Mouse (Mus musculus): ENCODE measurements around the gene Nptx1. TPM values are rescaled to one million over a fixed set of nuclear protein-coding genes. Genes with fewer than 3 reads are reported as not detected.

Nptx1 gene
- polyA plus RNA-seq, 1 experiment: 9.3 TPM

DNA sequence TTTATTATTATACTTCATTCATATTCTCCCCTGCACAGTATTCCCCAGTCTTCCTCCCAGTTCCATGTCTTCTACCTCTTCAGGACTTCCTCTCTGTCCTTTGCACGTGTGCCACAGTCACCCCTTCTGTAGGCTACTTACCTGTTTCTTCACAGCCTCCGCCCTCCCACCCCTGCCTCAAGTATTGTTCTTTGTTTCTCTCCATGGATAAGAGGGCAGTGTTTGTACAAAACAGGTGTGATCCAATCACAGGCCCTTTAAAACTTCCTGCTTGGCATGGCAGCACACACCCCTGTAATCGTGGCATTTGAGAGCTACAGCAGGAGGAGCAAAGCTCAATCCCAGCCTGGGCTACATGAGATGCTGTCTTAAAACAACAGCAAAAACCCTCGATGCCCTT, 54.0 kb downstream of the Nptx1 start:
- peaks cover 13% of the 10 kb centered on the region for H3K79me2 ChIP-seq (ENCODE audit: control insufficient read depth, insufficient read depth)
- H3K4me3 ChIP-seq: no peak overlapping the region
- TF ChIP-seq MYOD1 (IDR thresholded peaks at IDR 0.05; ENCODE audit: control insufficient read depth in 1 of 3, insufficient read length in 2 of 3, low read depth in 2 of 3) (no peak), SRF (IDR thresholded peaks at IDR 0.05; ENCODE audit: control insufficient read depth, insufficient read length, low read depth) (no peak), MYOG (IDR thresholded peaks at IDR 0.05; ENCODE audit: control insufficient read depth in 1 of 3, insufficient read depth in 1 of 3, insufficient read length in 2 of 3, low read depth in 2 of 3) (no peak), E2F4 (IDR thresholded peaks at IDR 0.05; ENCODE audit: insufficient read depth) (no peak), CEBPB (IDR thresholded peaks at IDR 0.05; ENCODE audit: insufficient read depth, poor library complexity, severe bottlenecking) (no peak), POLR2A (IDR thresholded peaks at IDR 0.05; ENCODE audit: insufficient read length, low read depth) (no peak), USF1 (IDR thresholded peaks at IDR 0.05; ENCODE audit: low read depth) (no peak), POLR2AphosphoS2 (IDR thresholded peaks at IDR 0.05; ENCODE audit: insufficient read length, low read depth) (no peak), MAX (IDR thresholded peaks at IDR 0.05; ENCODE audit: low read depth) (no peak), TCF3 (IDR thresholded peaks at IDR 0.05; ENCODE audit: insufficient read length, low read depth) (no peak), TCF12 (IDR thresholded peaks at IDR 0.05; ENCODE audit: insufficient read depth, poor library complexity, severe bottlenecking) (no peak), REST (IDR thresholded peaks at IDR 0.05; ENCODE audit: insufficient read depth, insufficient read length) (no peak)
- no peak overlapping the region for H3K4me2 ChIP-seq (ENCODE audit: low read depth)
- H3K27me3 ChIP-seq (ENCODE audit: control insufficient read depth, insufficient read depth, insufficient read length): no peaks in the 10 kb centered on the region
- no peaks in the 10 kb centered on the region for H3K36me3 ChIP-seq (ENCODE audit: control insufficient read depth, insufficient read depth)
- no peak overlapping the region for H3ac ChIP-seq (ENCODE audit: control insufficient read depth, insufficient read length)

DNA sequence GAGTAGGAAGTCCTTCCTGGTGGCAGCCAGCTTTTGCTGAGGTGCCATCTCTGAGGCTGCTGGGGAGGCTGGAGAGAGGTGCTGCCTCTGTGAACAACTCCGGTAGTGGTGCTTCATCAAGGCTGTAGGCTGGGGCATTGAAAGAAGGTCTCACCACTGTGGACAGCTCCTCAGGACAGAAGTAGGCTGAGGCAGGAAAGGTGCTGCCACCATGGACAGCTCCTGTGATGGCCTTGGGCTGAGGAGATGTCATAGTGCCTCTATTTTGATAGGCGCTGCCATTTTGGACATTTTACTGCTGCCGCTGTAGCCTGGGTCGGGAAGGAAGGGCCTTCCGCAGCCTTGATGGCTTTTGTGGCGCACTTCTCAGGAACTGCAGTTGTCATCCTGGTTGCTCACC, 54.7 kb downstream of the Nptx1 start:
- TF ChIP-seq REST (IDR thresholded peaks at IDR 0.05; ENCODE audit: insufficient read depth, insufficient read length): peak; percentile 80
- TF ChIP-seq POLR2AphosphoS2 (IDR thresholded peaks at IDR 0.05; ENCODE audit: insufficient read length, low read depth): no peak
- H3K79me2 ChIP-seq (ENCODE audit: control insufficient read depth, insufficient read depth): peaks cover 13% of the 10 kb centered on the region
- H3ac ChIP-seq (ENCODE audit: control insufficient read depth, insufficient read length): no peak overlapping the region
- no peaks in the 10 kb centered on the region for H3K36me3 ChIP-seq (ENCODE audit: control insufficient read depth, insufficient read depth)
- H3K4me2 ChIP-seq (ENCODE audit: low read depth): no peak overlapping the region
- H3K27me3 ChIP-seq (ENCODE audit: control insufficient read depth, insufficient read depth, insufficient read length): no peaks in the 10 kb centered on the region
- H3K4me3 ChIP-seq: no peak overlapping the region

GRCm38 (mm10) chr11:119491690-119492087, 55.9 kb downstream of the Nptx1 start:
- H3K4me3 ChIP-seq: peak overlapping the region; percentile 88
- no peak for TF ChIP-seq USF1 (IDR thresholded peaks at IDR 0.05; ENCODE audit: low read depth)
- TF ChIP-seq REST (IDR thresholded peaks at IDR 0.05; ENCODE audit: insufficient read depth, insufficient read length): no peak
- TF ChIP-seq MYOG (IDR thresholded peaks at IDR 0.05; ENCODE audit: control insufficient read depth in 1 of 3, insufficient read depth in 1 of 3, insufficient read length in 2 of 3, low read depth in 2 of 3): no peak
- TF ChIP-seq E2F4 (IDR thresholded peaks at IDR 0.05; ENCODE audit: insufficient read depth): no peak
- TF ChIP-seq MAX (IDR thresholded peaks at IDR 0.05; ENCODE audit: low read depth): no peak
- TF ChIP-seq SRF (IDR thresholded peaks at IDR 0.05; ENCODE audit: control insufficient read depth, insufficient read length, low read depth): no peak
- peaks cover 5% of the 10 kb centered on the region for H3K36me3 ChIP-seq (ENCODE audit: control insufficient read depth, insufficient read depth)
- H3K27me3 ChIP-seq (ENCODE audit: control insufficient read depth, insufficient read depth, insufficient read length): no peaks in the 10 kb centered on the region
- H3K79me2 ChIP-seq (ENCODE audit: control insufficient read depth, insufficient read depth): peaks cover 13% of the 10 kb centered on the region
- H3K4me2 ChIP-seq (ENCODE audit: low read depth): peak overlapping the region; percentile 98
- peak overlapping the region; percentile 91 for H3ac ChIP-seq (ENCODE audit: control insufficient read depth, insufficient read length)

DNA sequence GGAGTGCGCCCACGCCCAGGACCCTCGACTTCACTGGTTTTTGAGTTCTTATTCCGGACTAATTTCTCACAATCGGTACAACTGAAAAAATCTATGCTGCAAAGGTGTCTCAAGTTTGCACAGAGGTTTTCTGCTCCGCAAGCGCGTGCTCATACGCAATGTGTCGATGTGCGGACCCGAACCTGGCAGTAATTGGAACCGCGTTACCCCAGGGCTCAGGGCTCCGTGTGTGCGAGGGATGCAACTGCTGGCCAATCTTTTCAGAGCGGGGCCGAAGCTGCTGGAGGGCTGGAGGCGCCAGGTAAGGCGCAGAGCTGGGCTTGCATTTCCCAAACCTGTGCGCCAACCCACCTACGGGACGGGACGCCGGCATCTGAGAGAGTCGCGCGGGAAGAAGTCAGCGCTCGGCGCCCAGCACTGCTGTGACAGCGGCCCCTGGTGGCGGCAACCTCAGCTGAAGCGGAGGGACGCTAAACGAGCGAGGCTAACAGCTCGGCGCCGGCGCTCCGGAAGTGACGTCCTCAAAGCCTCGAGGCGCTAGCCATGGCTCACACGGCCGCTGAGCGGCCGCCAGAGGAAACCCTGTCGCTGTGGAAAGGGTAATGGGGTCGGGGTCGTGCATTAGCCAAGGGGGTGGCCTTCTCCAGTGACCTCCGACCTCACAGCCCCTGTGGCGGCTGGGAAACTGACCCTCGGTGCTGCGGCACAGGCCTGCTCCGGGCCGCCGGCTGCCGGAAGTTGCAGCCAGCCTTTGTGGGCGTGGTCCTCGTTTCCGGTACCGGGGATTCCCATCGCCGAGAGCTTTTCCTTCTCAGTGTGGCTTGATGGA, 56.5 kb downstream of the Nptx1 start, which contains the start of gene Endov:
TSS of gene Endov (plus strand) at position 487 of the 829 bp plus-strand sequence.
- peaks cover 13% of the 10 kb centered on the region for H3K79me2 ChIP-seq (ENCODE audit: control insufficient read depth, insufficient read depth)
- peak; percentile 40 for TF ChIP-seq POLR2A (IDR thresholded peaks at IDR 0.05; ENCODE audit: insufficient read length, low read depth)
- no peak for TF ChIP-seq REST (IDR thresholded peaks at IDR 0.05; ENCODE audit: insufficient read depth, insufficient read length)
- TF ChIP-seq SRF (IDR thresholded peaks at IDR 0.05; ENCODE audit: control insufficient read depth, insufficient read length, low read depth): peak; percentile 58
- no peak for TF ChIP-seq MYOG (IDR thresholded peaks at IDR 0.05; ENCODE audit: control insufficient read depth in 1 of 3, insufficient read depth in 1 of 3, insufficient read length in 2 of 3, low read depth in 2 of 3)
- H3ac ChIP-seq (ENCODE audit: control insufficient read depth, insufficient read length): peak within 1 kb of the TSS; percentile 91
- H3K36me3 ChIP-seq (ENCODE audit: control insufficient read depth, insufficient read depth): peaks cover 9% of the 10 kb centered on the region
- peak within 1 kb of the TSS; percentile 98 for H3K4me2 ChIP-seq (ENCODE audit: low read depth)
- peak within 1 kb of the TSS; percentile 88 for H3K4me3 ChIP-seq
- no peaks in the 10 kb centered on the region for H3K27me3 ChIP-seq (ENCODE audit: control insufficient read depth, insufficient read depth, insufficient read length)

Other genes with a start within 250 kb of the Nptx1 start
- gene Eif4a3, start 247.7 kb downstream of the Nptx1 start, polyA plus RNA-seq (2012; fragmentation: generic; extraction: Trizol): 247 TPM
- gene Card14, start 240.0 kb downstream of the Nptx1 start, polyA plus RNA-seq (2012; fragmentation: generic; extraction: Trizol): 1.1 TPM
- 4.2 TPM for gene Sgsh, start 192.2 kb downstream of the Nptx1 start, polyA plus RNA-seq (2012; fragmentation: generic; extraction: Trizol)
- gene Slc26a11, start 192.2 kb downstream of the Nptx1 start, polyA plus RNA-seq (2012; fragmentation: generic; extraction: Trizol): 1.5 TPM
- gene Rnf213, start 154.7 kb downstream of the Nptx1 start, polyA plus RNA-seq (2012; fragmentation: generic; extraction: Trizol): 16.7 TPM
- 16.6 TPM for gene Endov, start 56.4 kb downstream of the Nptx1 start, polyA plus RNA-seq (2012; fragmentation: generic; extraction: Trizol)
- gene Rptor, start 55.2 kb upstream of the Nptx1 start, polyA plus RNA-seq (2012; fragmentation: generic; extraction: Trizol): 59.5 TPM

Data from myocyte (in vitro differentiated cells).